Mouse (Mus musculus) midbrain, embryonic 15.5 days (tissue): Measurements from ENCODE around the gene Cldn19. TPM values are rescaled to one million over a fixed set of nuclear protein-coding genes. Genes with fewer than 3 reads are reported as not detected.
A peak's percentile ranks its signal among the peaks of the same experiment; 100 is the strongest.

Experiments
- ATAC-seq: fragments of 200-750 bp; cut with Nextera tagmentation; replicated peaks from 2 replicates; pipeline ENCODE4 v1.8.0; 2017; ENCODE audit warnings: moderate TSS enrichment
- H3K27ac ChIP-seq: fragments of 300-500 bp; sonication (generic); 2 replicates; pipeline ENCODE4 v1.5.1; 2015; ENCODE audit warnings: mild to moderate bottlenecking, inconsistent platforms
- H3K27me3 ChIP-seq: fragments of 300-500 bp; sonication (generic); replicated peaks from 2 replicates; pipeline ENCODE4 v1.6.1; 2015; ENCODE audit warnings: inconsistent platforms
- H3K36me3 ChIP-seq: fragments of 300-500 bp; sonication (generic); replicated peaks from 2 replicates; pipeline ENCODE4 v1.6.1; 2015; ENCODE audit warnings: inconsistent platforms
- H3K4me1 ChIP-seq: fragments of 300-500 bp; sonication (generic); 2 replicates; pipeline ENCODE4 v1.6.1; 2015; ENCODE audit warnings: inconsistent platforms
- H3K4me2 ChIP-seq: fragments of 300-500 bp; sonication (generic); 2 replicates; pipeline ENCODE4 v1.6.1; 2015; ENCODE audit warnings: inconsistent platforms, mild to moderate bottlenecking, moderate library complexity
- H3K4me3 ChIP-seq: fragments of 300-500 bp; sonication (generic); 2 replicates; pipeline ENCODE4 v1.5.1; 2015; ENCODE audit warnings: mild to moderate bottlenecking, inconsistent platforms
- H3K9ac ChIP-seq: fragments of 300-500 bp; sonication (generic); 2 replicates; pipeline ENCODE4 v1.6.1; 2015; ENCODE audit warnings: mild to moderate bottlenecking, inconsistent platforms
- H3K9me3 ChIP-seq: fragments of 300-500 bp; sonication (generic); 2 replicates; pipeline ENCODE4 v1.6.1; 2016; ENCODE audit warnings: inconsistent platforms
- WGBS: fragments of 180-500 bp; shearing (Covaris S2); methylation state at CpG from one replicate; pipeline ENCODE4 v1.1.7; 2015; ENCODE audit warnings: mixed read lengths; 5-methylcytosine and 5-hydroxymethylcytosine counted together
- polyA plus RNA-seq: library from polyadenylated mRNA; unstranded; fragments of >200 nt; fragmentation: Nextera tagmentation; extraction: Ambion mirVana; gene quantifications from 2 replicates; pipeline ENCODE4 v1.2.1, GENCODE M21; 2015

Gene Cldn19
- polyA plus RNA-seq: 0.63 and 0.89 TPM in 2 replicates

DNA sequence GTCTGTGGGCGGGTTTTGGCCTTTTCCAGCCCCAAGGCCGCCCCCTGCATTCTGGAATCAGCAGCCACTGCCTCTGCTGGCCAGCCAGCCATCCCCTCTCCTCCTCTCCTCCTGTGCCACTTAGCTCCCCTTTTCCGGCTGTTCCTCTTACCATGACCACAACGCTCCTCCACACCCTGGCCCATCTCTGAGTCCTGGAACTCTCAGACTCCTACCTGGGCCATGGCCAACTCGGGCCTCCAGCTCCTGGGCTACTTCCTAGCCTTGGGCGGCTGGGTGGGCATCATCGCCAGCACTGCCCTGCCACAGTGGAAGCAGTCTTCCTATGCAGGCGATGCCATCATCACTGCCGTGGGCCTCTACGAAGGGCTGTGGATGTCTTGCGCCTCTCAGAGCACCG, at the start of gene Cldn19:
Gene Cldn19 (plus strand): TSS at position 64 of the 400 bp plus-strand sequence.
- no peak within 1 kb of the TSS for H3K9ac ChIP-seq

GRCm38 (mm10) chr4:119216667-119217066, 38.5 kb upstream of the Cldn19 start:
- H3K4me3 ChIP-seq: no peak overlapping the region
- ATAC-seq: no peak
- WGBS: 83% methylated on average over 8 of the region's 8 CpGs
- no peaks in the 10 kb centered on the region for H3K9me3 ChIP-seq
- H3K4me2 ChIP-seq: no peak overlapping the region
- no peaks in the 10 kb centered on the region for H3K27me3 ChIP-seq
- H3K27ac ChIP-seq: no peak overlapping the region
- H3K9ac ChIP-seq: no peak overlapping the region
- no peaks in the 10 kb centered on the region for H3K36me3 ChIP-seq
- no peaks in the 10 kb centered on the region for H3K4me1 ChIP-seq

More for the DNA sequence above, at the start of gene Cldn19:
- 76% methylated on average over 12 of the region's 12 CpGs for WGBS
- no peaks in the 10 kb centered on the region for H3K36me3 ChIP-seq
- no peaks in the 10 kb centered on the region for H3K9me3 ChIP-seq
- no peak within 1 kb of the TSS for H3K4me3 ChIP-seq
- no peak within 1 kb of the TSS for H3K4me2 ChIP-seq
- H3K27me3 ChIP-seq: no peaks in the 10 kb centered on the region
- peaks cover 11% of the 10 kb centered on the region for H3K4me1 ChIP-seq
- no peak for ATAC-seq
- H3K27ac ChIP-seq: peak within 1 kb of the TSS; percentile 40

- Histone ChIP-seq H3K36me3 (no peaks in the 10 kb centered on the region), H3K9ac (no peak within 1 kb of the TSS), H3K27me3 (no peaks in the 10 kb centered on the region), H3K4me2 (no peak within 1 kb of the TSS), H3K9me3 (no peaks in the 10 kb centered on the region), H3K4me3 (no peak within 1 kb of the TSS), H3K4me1 (no peaks in the 10 kb centered on the region), H3K27ac (no peak within 1 kb of the TSS)
- 8% methylated on average over 11 of the region's 11 CpGs for WGBS
- ATAC-seq: peak; percentile 16; the same call in 1 of the 2 replicates
Observed at GRCm38 (mm10) chr4:119218169-119218568, 37.0 kb upstream of the Cldn19 start, which contains the start of gene Tmem269. Gene Tmem269, minus strand, starts transcription at chr4:119218217.

GRCm38 (mm10) chr4:119223696-119224095, 31.5 kb upstream of the Cldn19 start:
- no peak overlapping the region for H3K27ac ChIP-seq
- no peak overlapping the region for H3K4me2 ChIP-seq
- peaks cover 13% of the 10 kb centered on the region for H3K36me3 ChIP-seq
- H3K9me3 ChIP-seq: no peaks in the 10 kb centered on the region
- ATAC-seq: no peak
- H3K4me1 ChIP-seq: no peaks in the 10 kb centered on the region
- H3K27me3 ChIP-seq: no peaks in the 10 kb centered on the region
- H3K4me3 ChIP-seq: no peak overlapping the region
- 83% methylated on average over 1 of the region's 1 CpGs for WGBS
- H3K9ac ChIP-seq: no peak overlapping the region

DNA sequence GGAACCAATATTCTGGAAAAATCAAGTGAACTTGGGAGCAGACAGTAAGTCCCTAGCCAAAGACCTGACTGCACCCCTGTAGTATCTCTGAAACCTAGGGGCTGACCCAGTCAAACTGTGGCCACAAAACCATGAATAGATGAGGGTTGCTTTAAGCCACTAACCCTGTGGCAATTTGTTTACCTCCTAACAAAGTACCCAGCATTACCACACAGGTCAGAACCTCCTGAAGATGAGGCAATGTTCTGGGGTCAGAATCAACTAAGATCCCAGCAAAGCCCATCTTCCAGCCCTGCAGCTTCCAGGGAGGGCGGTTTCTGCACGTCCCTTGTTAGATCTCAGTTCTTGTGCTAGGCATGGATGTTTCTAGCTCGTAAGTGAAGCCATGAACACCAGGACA, 30.7 kb upstream of the Cldn19 start:
- peaks cover 13% of the 10 kb centered on the region for H3K36me3 ChIP-seq
- 92% methylated on average over 3 of the region's 3 CpGs for WGBS

GRCm38 (mm10) chr4:119225719-119226118, 29.5 kb upstream of the Cldn19 start:
- Histone ChIP-seq H3K9ac (no peak overlapping the region), H3K4me1 (no peaks in the 10 kb centered on the region), H3K9me3 (no peaks in the 10 kb centered on the region), H3K27me3 (no peaks in the 10 kb centered on the region), H3K4me2 (no peak overlapping the region), H3K36me3 (peaks cover 13% of the 10 kb centered on the region), H3K4me3 (no peak overlapping the region), H3K27ac (no peak overlapping the region)
- ATAC-seq: no peak
- 89% methylated on average over 9 of the region's 9 CpGs for WGBS

More for the DNA sequence above, 30.7 kb upstream of the Cldn19 start:
- Histone ChIP-seq H3K9ac (no peak overlapping the region), H3K4me1 (no peaks in the 10 kb centered on the region), H3K27me3 (no peaks in the 10 kb centered on the region), H3K27ac (no peak overlapping the region), H3K4me2 (no peak overlapping the region), H3K4me3 (no peak overlapping the region), H3K9me3 (no peaks in the 10 kb centered on the region)
- no peak for ATAC-seq

DNA sequence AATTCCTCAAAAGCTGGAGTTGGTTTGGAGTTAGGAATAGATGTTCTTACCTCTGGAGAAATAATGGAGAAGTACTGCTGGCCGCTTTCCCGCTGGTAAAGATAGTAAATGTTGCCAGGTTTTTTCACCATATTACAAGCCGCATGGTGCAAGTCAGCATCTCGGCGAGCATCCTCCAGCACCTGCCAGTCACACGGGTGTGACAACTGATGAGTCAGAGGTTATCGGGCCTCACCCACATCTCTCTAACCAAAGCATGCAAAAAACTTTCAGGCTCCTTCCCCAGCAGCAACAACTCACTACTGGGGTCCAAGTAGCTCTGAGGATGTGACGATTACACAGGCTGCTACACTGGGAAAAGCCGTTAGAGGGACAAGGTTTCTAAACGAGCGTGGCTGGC, 28.5 kb upstream of the Cldn19 start:
- peaks cover 13% of the 10 kb centered on the region for H3K36me3 ChIP-seq
- no peak overlapping the region for H3K27ac ChIP-seq
- no peak overlapping the region for H3K9ac ChIP-seq
- 96% methylated on average over 11 of the region's 11 CpGs for WGBS
- H3K27me3 ChIP-seq: no peaks in the 10 kb centered on the region
- no peak for ATAC-seq
- H3K4me2 ChIP-seq: no peak overlapping the region
- no peaks in the 10 kb centered on the region for H3K9me3 ChIP-seq
- no peak overlapping the region for H3K4me3 ChIP-seq
- peaks cover 5% of the 10 kb centered on the region; the same call in 1 of the 2 replicates for H3K4me1 ChIP-seq

- H3K4me2 ChIP-seq: peak within 1 kb of the TSS; percentile 77
- H3K27me3 ChIP-seq: no peaks in the 10 kb centered on the region
- peak within 1 kb of the TSS; percentile 66 for H3K9ac ChIP-seq
- peaks cover 10% of the 10 kb centered on the region; the same call in 1 of the 2 replicates for H3K36me3 ChIP-seq
- H3K27ac ChIP-seq: peak within 1 kb of the TSS; percentile 52
- peak; percentile 96 for ATAC-seq
- peaks cover 16% of the 10 kb centered on the region for H3K4me1 ChIP-seq
- H3K4me3 ChIP-seq: peak within 1 kb of the TSS; percentile 58
- under 1% methylated on average over 55 of the region's 71 CpGs for WGBS
- H3K9me3 ChIP-seq: no peaks in the 10 kb centered on the region
Observed at GRCm38 (mm10) chr4:119232410-119233255, 22.6 kb upstream of the Cldn19 start, which contains the start of the genes AU022252 and P3h1. Gene AU022252, minus strand, starts transcription at chr4:119232712. Gene P3h1, plus strand, starts transcription at chr4:119232915.

GRCm38 (mm10) chr4:119233256-119233901, 21.8 kb upstream of the Cldn19 start:
- ATAC-seq: peak; percentile 10; the same call in 1 of the 2 replicates
- Histone ChIP-seq H3K27ac (peak overlapping the region; percentile 52), H3K9ac (peak overlapping the region; percentile 58), H3K27me3 (no peaks in the 10 kb centered on the region), H3K4me1 (peaks cover 16% of the 10 kb centered on the region), H3K9me3 (no peaks in the 10 kb centered on the region), H3K4me3 (peak overlapping the region; percentile 58), H3K36me3 (peaks cover 10% of the 10 kb centered on the region; the same call in 1 of the 2 replicates), H3K4me2 (peak overlapping the region; percentile 77)
- under 1% methylated on average over 36 of the region's 36 CpGs for WGBS

GRCm38 (mm10) chr4:119234348-119234747, 20.9 kb upstream of the Cldn19 start:
- peak overlapping the region; percentile 58 for H3K4me3 ChIP-seq
- H3K36me3 ChIP-seq: peaks cover 10% of the 10 kb centered on the region; the same call in 1 of the 2 replicates
- no peak for ATAC-seq
- 81% methylated on average over 3 of the region's 3 CpGs for WGBS
- H3K9me3 ChIP-seq: no peaks in the 10 kb centered on the region
- no peak overlapping the region for H3K27ac ChIP-seq
- H3K4me2 ChIP-seq: peak overlapping the region; percentile 77
- H3K27me3 ChIP-seq: no peaks in the 10 kb centered on the region
- H3K9ac ChIP-seq: no peak overlapping the region
- peaks cover 18% of the 10 kb centered on the region for H3K4me1 ChIP-seq

GRCm38 (mm10) chr4:119238661-119239060, 16.6 kb upstream of the Cldn19 start:
- Histone ChIP-seq H3K4me3 (no peak overlapping the region), H3K27ac (no peak overlapping the region), H3K9me3 (no peaks in the 10 kb centered on the region), H3K9ac (no peak overlapping the region), H3K36me3 (peaks cover 28% of the 10 kb centered on the region; the same call in 1 of the 2 replicates), H3K4me2 (no peak overlapping the region), H3K27me3 (no peaks in the 10 kb centered on the region), H3K4me1 (peaks cover 13% of the 10 kb centered on the region)
- WGBS: 77% methylated on average over 3 of the region's 3 CpGs
- ATAC-seq: no peak

- ATAC-seq: peak; percentile 57
- no peaks in the 10 kb centered on the region for H3K9me3 ChIP-seq
- WGBS: 37% methylated on average over 12 of the region's 12 CpGs
- no peak overlapping the region for H3K4me3 ChIP-seq
- peaks cover 31% of the 10 kb centered on the region; the same call in 1 of the 2 replicates for H3K36me3 ChIP-seq
- no peaks in the 10 kb centered on the region for H3K27me3 ChIP-seq
- H3K27ac ChIP-seq: peak overlapping the region; percentile 77
- H3K4me1 ChIP-seq: peaks cover 7% of the 10 kb centered on the region
- H3K9ac ChIP-seq: no peak overlapping the region; the same call in 1 of the 2 replicates
- H3K4me2 ChIP-seq: peak overlapping the region; percentile 8; the same call in 1 of the 2 replicates
Observed at GRCm38 (mm10) chr4:119239181-119239682, 16.0 kb upstream of the Cldn19 start.
